Mouse (Mus musculus): ENCODE data around the gene Syt1. TPM values are rescaled to one million over a fixed set of nuclear protein-coding genes. Genes with fewer than 3 reads are reported as not detected.
A peak's percentile ranks its signal among the peaks of the same experiment; 100 is the strongest.

Syt1 gene
- polyA plus RNA-seq, 1 experiment, result 748 TPM

DNA sequence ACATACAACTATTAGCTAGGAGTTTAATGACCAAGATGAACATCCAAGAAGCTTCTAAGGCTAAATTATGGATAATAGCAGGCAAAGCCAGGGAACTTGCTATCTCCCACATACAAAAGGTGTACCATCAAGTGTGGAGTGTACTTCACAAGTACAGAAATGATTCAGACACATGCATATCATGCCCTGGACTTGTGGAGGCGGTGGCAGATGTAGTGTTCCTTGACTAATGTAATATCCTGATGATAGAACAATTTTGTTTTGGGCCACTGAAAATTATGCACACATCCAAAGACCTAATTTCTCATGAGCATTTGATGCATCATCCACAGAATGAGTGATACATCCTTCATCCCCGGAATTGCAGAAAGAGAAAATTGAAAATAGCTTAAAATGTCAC is 267.0 kb downstream of the Syt1 start:
- TF ChIP-seq POLR2A (IDR thresholded peaks at IDR 0.05; ENCODE audit: extremely low read depth, insufficient read depth, low read length), result no peak
- no peak for TF ChIP-seq CTCF (IDR thresholded peaks at IDR 0.05; ENCODE audit: extremely low read depth, insufficient read depth, low read length)
- no peak overlapping the region for H3K4me3 ChIP-seq (ENCODE audit: insufficient read depth, low read length)
- no peak overlapping the region for H3K27ac ChIP-seq (ENCODE audit: insufficient read depth, low read length)
- peaks cover 2% of the 10 kb centered on the region for H3K4me1 ChIP-seq (ENCODE audit: control insufficient read depth, insufficient read depth, low read length)

DNA sequence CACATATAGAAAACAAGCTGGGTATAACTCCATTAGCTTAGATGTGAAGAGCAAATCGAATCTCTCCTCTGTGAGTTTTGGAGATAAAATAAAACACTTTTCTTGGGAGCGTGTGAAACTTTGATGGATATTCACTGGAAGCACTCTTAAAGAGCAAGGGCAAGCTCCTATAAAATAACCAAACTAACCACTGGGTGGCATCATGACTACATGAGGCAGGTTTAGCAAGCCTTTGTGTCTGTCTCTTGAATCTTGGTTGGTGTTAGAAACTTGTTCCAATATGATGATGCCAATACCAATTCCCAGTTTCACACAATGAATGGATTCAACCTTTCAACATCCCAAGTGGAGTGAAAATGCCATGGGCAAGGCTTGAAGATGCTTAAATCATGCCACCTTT is 276.8 kb downstream of the Syt1 start:
- no peak overlapping the region for H3K27ac ChIP-seq (ENCODE audit: insufficient read depth, low read length)
- no peak overlapping the region for H3K4me3 ChIP-seq (ENCODE audit: insufficient read depth, low read length)
- peaks cover 3% of the 10 kb centered on the region for H3K4me1 ChIP-seq (ENCODE audit: control insufficient read depth, insufficient read depth, low read length)
- no peak for TF ChIP-seq POLR2A (IDR thresholded peaks at IDR 0.05; ENCODE audit: extremely low read depth, insufficient read depth, low read length)
- 0 out of 2 replicates have a peak, but pooled peaks have one; percentile 28 for TF ChIP-seq CTCF (IDR thresholded peaks at IDR 0.05; ENCODE audit: extremely low read depth, insufficient read depth, low read length)

DNA sequence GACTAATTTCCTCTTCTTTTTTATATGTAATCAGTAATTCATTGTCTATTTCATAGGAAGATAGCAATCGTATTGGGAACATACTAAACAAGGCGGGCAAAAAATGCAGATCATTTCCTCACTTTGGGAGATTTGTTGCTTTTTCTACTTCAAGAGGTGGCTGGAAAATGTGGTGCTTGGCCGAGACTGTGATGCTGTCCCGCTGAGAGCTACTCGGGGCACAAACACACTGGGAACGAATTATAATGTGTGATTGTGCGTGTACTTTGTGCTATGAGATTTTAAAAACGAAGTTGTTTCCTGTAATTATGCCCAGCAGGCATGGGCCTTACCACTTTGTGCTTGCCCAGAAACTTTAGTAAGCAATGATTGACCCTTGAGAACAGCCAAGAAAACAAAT is 281.8 kb downstream of the Syt1 start:
- TF ChIP-seq POLR2A (IDR thresholded peaks at IDR 0.05; ENCODE audit: extremely low read depth, insufficient read depth, low read length) (no peak), CTCF (IDR thresholded peaks at IDR 0.05; ENCODE audit: extremely low read depth, insufficient read depth, low read length) (no peak)
- Histone ChIP-seq H3K4me3 (ENCODE audit: insufficient read depth, low read length) (no peak overlapping the region), H3K4me1 (ENCODE audit: control insufficient read depth, insufficient read depth, low read length) (peaks cover 7% of the 10 kb centered on the region), H3K27ac (ENCODE audit: insufficient read depth, low read length) (no peak overlapping the region; the same call in 1 of the 2 replicates)

DNA sequence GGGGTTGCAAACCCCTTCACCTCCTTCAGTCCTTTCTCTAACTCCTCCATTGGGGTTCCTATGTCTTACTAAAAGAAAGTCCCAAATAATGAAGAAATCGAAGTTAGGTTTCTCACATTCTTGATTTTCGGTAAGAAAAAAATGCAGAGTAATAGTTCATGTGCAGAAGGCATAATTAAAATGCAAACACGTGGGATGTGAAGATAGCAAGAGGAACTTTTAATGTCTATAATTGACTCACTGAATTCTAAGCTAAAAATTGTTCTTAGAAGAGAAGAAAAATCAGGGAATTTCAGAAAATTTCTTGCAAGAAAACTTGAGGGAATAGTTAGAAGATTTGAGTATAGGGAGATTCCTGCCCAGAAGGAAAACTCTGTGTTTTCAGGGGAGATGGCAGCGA is 284.4 kb downstream of the Syt1 start:
- no peak for TF ChIP-seq CTCF (IDR thresholded peaks at IDR 0.05; ENCODE audit: extremely low read depth, insufficient read depth, low read length)
- no peak for TF ChIP-seq POLR2A (IDR thresholded peaks at IDR 0.05; ENCODE audit: extremely low read depth, insufficient read depth, low read length)
- H3K4me3 ChIP-seq (ENCODE audit: insufficient read depth, low read length), result no peak overlapping the region
- peaks cover 7% of the 10 kb centered on the region for H3K4me1 ChIP-seq (ENCODE audit: control insufficient read depth, insufficient read depth, low read length)
- H3K27ac ChIP-seq (ENCODE audit: insufficient read depth, low read length), result peak overlapping the region; percentile 77; the same call in 1 of the 2 replicates

DNA sequence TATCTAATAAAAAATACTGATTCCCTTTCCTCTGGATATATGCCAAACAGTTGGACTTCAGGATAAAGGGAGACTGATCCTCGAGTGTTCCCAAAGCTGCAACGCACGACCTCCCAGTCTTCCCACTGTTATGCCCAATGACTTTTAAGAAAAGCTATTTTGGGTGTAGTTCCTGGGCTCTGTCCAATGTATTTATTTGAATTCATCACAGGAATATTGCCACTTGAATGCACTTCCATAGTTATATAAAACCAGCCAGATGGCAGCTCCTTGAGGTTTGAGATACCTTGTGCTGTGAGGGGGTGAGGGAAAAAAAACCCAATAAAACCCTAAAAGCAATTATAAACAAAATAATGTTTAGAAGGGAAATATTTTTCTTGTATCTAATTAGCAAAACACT is 285.9 kb downstream of the Syt1 start:
- H3K4me3 ChIP-seq (ENCODE audit: insufficient read depth, low read length), result no peak overlapping the region
- TF ChIP-seq POLR2A (IDR thresholded peaks at IDR 0.05; ENCODE audit: extremely low read depth, insufficient read depth, low read length) (no peak), CTCF (IDR thresholded peaks at IDR 0.05; ENCODE audit: extremely low read depth, insufficient read depth, low read length) (no peak)
- H3K27ac ChIP-seq (ENCODE audit: insufficient read depth, low read length), result no peak overlapping the region
- H3K4me1 ChIP-seq (ENCODE audit: control insufficient read depth, insufficient read depth, low read length), result peaks cover 7% of the 10 kb centered on the region

DNA sequence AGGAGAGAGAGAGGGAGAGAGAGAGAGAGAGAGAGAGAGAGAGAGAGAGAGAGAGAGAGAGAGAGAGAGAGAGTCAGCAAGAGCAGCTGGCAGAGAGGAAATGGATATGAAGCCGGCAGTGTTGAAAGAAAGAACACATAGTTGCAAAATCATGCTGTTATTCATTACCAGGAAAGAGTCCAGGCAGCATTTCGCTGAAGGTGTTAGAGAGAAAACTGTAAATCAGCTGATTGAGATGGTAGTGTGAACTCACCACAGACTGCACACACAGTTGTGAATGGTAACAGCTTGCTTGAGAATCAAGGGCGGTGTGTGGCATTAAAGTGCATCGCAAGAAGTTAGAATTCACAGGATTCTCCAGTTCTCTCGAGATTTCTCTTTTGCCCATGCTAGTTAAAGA is 300.3 kb downstream of the Syt1 start:
- Histone ChIP-seq H3K4me3 (ENCODE audit: insufficient read depth, low read length) (no peak overlapping the region), H3K4me1 (ENCODE audit: control insufficient read depth, insufficient read depth, low read length) (no peaks in the 10 kb centered on the region; the same call in 1 of the 2 replicates), H3K27ac (ENCODE audit: insufficient read depth, low read length) (no peak overlapping the region)
- TF ChIP-seq CTCF (IDR thresholded peaks at IDR 0.05; ENCODE audit: extremely low read depth, insufficient read depth, low read length) (no peak), POLR2A (IDR thresholded peaks at IDR 0.05; ENCODE audit: extremely low read depth, insufficient read depth, low read length) (no peak)

DNA sequence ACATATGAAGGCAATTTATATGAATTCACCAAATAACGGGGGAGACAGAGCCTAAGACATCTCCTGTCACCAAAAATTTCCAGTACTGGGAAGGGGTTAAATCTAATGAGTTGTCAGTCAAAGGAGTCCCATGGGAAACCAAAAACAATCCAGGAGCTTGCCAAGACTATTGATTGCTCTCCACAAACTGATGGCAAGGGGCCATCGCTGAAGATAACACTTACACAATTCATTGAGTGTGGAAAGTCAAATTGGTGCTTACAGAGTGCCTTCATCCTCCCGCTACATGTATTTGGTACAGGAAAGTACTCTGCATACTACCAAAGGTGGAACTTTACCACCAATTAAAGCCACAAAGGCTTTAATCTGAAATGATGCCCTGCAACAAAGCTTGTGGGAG is 305.1 kb downstream of the Syt1 start:
- no peaks in the 10 kb centered on the region; the same call in 1 of the 2 replicates for H3K4me1 ChIP-seq (ENCODE audit: control insufficient read depth, insufficient read depth, low read length)
- no peak overlapping the region for H3K4me3 ChIP-seq (ENCODE audit: insufficient read depth, low read length)
- TF ChIP-seq POLR2A (IDR thresholded peaks at IDR 0.05; ENCODE audit: extremely low read depth, insufficient read depth, low read length) (no peak), CTCF (IDR thresholded peaks at IDR 0.05; ENCODE audit: extremely low read depth, insufficient read depth, low read length) (no peak)
- no peak overlapping the region for H3K27ac ChIP-seq (ENCODE audit: insufficient read depth, low read length)

DNA sequence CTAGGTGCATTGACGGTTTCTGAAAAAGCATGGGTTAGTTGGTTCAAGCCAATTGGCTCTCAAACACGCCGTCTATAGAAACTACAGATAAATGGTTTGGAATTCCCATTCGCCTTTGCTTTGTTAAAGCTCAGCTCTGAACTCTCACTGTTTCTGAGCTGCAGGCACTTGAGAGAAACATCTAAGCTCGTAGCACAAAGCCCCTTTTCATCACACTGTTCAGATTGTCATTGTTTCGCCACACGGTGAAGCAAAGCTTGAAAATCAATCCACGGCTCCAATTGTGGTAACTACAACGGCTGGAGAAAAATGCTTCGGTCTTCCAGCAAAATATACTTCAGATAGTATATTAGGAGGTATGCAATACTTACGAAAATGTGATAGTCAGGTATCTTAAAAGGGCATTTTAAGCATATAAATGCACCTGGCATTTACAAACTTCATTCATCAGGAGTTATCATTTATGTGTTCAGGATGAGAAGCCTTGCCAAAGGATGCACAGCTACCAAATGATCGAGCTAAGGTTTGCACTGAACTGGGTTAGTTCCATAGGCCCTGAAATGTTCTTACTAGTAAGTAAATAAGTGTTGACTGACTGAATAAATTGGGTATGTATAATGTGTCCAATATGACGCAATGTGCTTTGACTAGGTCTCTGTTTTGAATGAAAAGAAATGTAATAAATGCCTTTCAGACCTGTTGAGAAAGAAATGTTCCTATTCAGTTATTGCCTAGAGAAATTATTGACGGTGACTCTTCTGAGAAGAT is 309.2 kb downstream of the Syt1 start:
- Histone ChIP-seq H3K4me3 (ENCODE audit: insufficient read depth, low read length) (no peak overlapping the region), H3K4me1 (ENCODE audit: control insufficient read depth, insufficient read depth, low read length) (peaks cover 2% of the 10 kb centered on the region; the same call in 1 of the 2 replicates), H3K27ac (ENCODE audit: insufficient read depth, low read length) (peak overlapping the region; percentile 28)
- TF ChIP-seq CTCF (IDR thresholded peaks at IDR 0.05; ENCODE audit: extremely low read depth, insufficient read depth, low read length), result no peak
- TF ChIP-seq POLR2A (IDR thresholded peaks at IDR 0.05; ENCODE audit: extremely low read depth, insufficient read depth, low read length), result no peak

DNA sequence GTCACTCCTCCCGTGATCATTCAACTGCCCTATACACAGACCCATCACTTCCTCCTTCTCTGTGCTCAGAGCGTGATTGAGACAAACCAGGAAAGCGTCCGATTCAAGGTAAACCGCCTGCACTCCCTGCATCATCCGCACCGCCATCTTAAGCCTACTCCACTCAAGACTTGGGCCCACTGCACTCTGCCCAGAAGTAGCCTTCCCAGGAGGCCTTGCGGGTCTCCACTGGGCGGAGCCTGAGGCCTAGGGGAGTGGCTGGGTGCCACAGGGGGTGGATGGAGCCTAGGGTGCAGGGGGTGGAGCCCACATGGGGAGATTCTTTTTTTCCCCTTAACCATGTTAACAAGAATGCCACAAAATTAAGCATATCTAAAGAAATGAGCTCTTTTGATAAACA is 310.8 kb downstream of the Syt1 start, which contains the start of gene Gm5136:
Gene Gm5136 (minus strand): TSS at position 215 of the 400 bp plus-strand sequence.
- Histone ChIP-seq H3K4me3 (ENCODE audit: insufficient read depth, low read length) (no peak within 1 kb of the TSS), H3K4me1 (ENCODE audit: control insufficient read depth, insufficient read depth, low read length) (peaks cover 4% of the 10 kb centered on the region), H3K27ac (ENCODE audit: insufficient read depth, low read length) (no peak within 1 kb of the TSS)
- TF ChIP-seq POLR2A (IDR thresholded peaks at IDR 0.05; ENCODE audit: extremely low read depth, insufficient read depth, low read length) (no peak), CTCF (IDR thresholded peaks at IDR 0.05; ENCODE audit: extremely low read depth, insufficient read depth, low read length) (no peak)

DNA sequence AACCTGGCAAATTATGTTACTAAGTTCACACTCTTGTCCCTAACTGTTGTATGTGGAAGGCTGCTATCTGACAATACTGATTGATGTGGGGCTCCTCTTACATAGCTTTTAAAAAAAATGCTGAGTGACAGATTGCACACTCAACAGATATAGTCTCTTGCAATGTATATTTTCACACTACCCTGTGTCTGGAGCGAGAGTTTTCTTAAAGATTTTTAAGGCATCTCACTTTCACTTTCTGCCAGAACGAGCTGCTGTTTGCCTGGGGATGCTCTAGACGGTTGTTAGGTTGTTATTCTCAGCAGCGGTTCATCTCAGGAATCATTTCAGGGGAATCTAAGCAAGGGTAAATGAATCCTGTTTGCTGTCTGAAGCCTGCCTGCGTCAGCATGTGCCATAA is 313.7 kb downstream of the Syt1 start:
- no peak overlapping the region for H3K4me3 ChIP-seq (ENCODE audit: insufficient read depth, low read length)
- H3K4me1 ChIP-seq (ENCODE audit: control insufficient read depth, insufficient read depth, low read length), result peaks cover 4% of the 10 kb centered on the region
- no peak for TF ChIP-seq CTCF (IDR thresholded peaks at IDR 0.05; ENCODE audit: extremely low read depth, insufficient read depth, low read length)
- TF ChIP-seq POLR2A (IDR thresholded peaks at IDR 0.05; ENCODE audit: extremely low read depth, insufficient read depth, low read length), result no peak
- H3K27ac ChIP-seq (ENCODE audit: insufficient read depth, low read length), result peak overlapping the region; percentile 52

Data from cortical plate, adult 2 months (tissue).